Mouse (Mus musculus): ENCODE data around the gene Echs1.
"Not testable (repeated sequence)": the region's sequence is repeated elsewhere in the genome, so short reads cannot be mapped to it uniquely, and the experiment has no call there.

- not testable (repeated sequence) for TF ChIP-seq CTCF (conservative IDR thresholded peaks at IDR 0.05; ENCODE audit: low read length); NANOG (IDR thresholded peaks at IDR 0.05; ENCODE audit: borderline replicate concordance, low read length)
Observed at GRCm38 (mm10) chr7:140134033-140134432, 17.8 kb upstream of the Echs1 start.

All from E14TG2a.4 (cell line).